Mouse (Mus musculus) myocyte (in vitro differentiated cells): Measurements from ENCODE around the gene Anapc1.

Source experiments
- E2F4 ChIP-seq: IDR thresholded peaks from one replicate; pipeline ENCODE4 v1.6.1; 2011; ENCODE audit warnings: mild to moderate bottlenecking, control low read depth, moderate library complexity; ENCODE audit not compliant: insufficient read depth
- MAX ChIP-seq: IDR thresholded peaks from one replicate; pipeline ENCODE4 v1.6.1; 2011; ENCODE audit warnings: low read depth, mild to moderate bottlenecking, control low read depth
- POLR2A ChIP-seq: IDR thresholded peaks from one replicate; pipeline ENCODE4 v1.6.1; 2011; ENCODE audit warnings: low read depth, mild to moderate bottlenecking, control low read depth, moderate library complexity; ENCODE audit not compliant: insufficient read length
- REST ChIP-seq: IDR thresholded peaks from one replicate; pipeline ENCODE4 v1.6.1; 2011; ENCODE audit warnings: mild to moderate bottlenecking, control low read depth, moderate library complexity; ENCODE audit not compliant: insufficient read depth, insufficient read length
- TCF12 ChIP-seq: IDR thresholded peaks from one replicate; pipeline ENCODE4 v1.6.1; 2011; ENCODE audit warnings: mild to moderate bottlenecking, control low read depth; ENCODE audit not compliant: poor library complexity, insufficient read depth, severe bottlenecking
- USF1 ChIP-seq: IDR thresholded peaks from one replicate; pipeline ENCODE4 v1.6.1; 2011; ENCODE audit warnings: low read depth, mild to moderate bottlenecking, control low read depth, moderate library complexity

GRCm38 (mm10) chr2:128697047-128697446 is 9.9 kb upstream of the Anapc1 start:
- TF ChIP-seq POLR2A = no peak
- TF ChIP-seq E2F4 = no peak
- TF ChIP-seq USF1 = no peak
- no peak for TF ChIP-seq TCF12
- TF ChIP-seq REST = no peak
- no peak for TF ChIP-seq MAX
